Mouse (Mus musculus) brown adipose tissue, adult 24 weeks (tissue): ENCODE data around the gene Zfp850. TPM values are rescaled to one million over a fixed set of nuclear protein-coding genes. Genes with fewer than 3 reads are reported as not detected.

ENCODE experiments used
- polyA plus RNA-seq: library from polyadenylated mRNA; stranded (reverse); fragments of >200 nt; gene quantifications from 2 replicates; pipeline ENCODE4 v1.2.4, GENCODE M21; 2012; ENCODE audit not compliant: missing spikeins, insufficient read depth, insufficient read length

The Zfp850 gene
- polyA plus RNA-seq, 1 experiment = not detected

Other genes with a start within 250 kb of the Zfp850 start
- gene Zfp626, start 206.9 kb downstream of the Zfp850 start, polyA plus RNA-seq = 2.1 and 2.8 TPM in 2 replicates
- gene Zfp59, start 175.5 kb downstream of the Zfp850 start, polyA plus RNA-seq = 1.9 and 3.2 TPM in 2 replicates
- gene Zfp607a, start 156.6 kb downstream of the Zfp850 start, polyA plus RNA-seq = 1.7 and 2.0 TPM in 2 replicates
- 11.0 and 11.4 TPM in 2 replicates for gene Zfp974, start 84.7 kb downstream of the Zfp850 start, polyA plus RNA-seq
- gene Zfp780b, start 34.9 kb downstream of the Zfp850 start, polyA plus RNA-seq = 5.2 and 6.8 TPM in 2 replicates
- gene Psmc4, start 36.0 kb upstream of the Zfp850 start, polyA plus RNA-seq = 114 and 122 TPM in 2 replicates
- not detected in 2 replicates for gene Fcgbp, start 57.1 kb upstream of the Zfp850 start, polyA plus RNA-seq
- gene 9530053A07Rik, start 115.4 kb upstream of the Zfp850 start, polyA plus RNA-seq = not detected in 2 replicates
- 19.9 and 25.7 TPM in 2 replicates for gene Fbl, start 155.6 kb upstream of the Zfp850 start, polyA plus RNA-seq
- gene Dyrk1b, start 165.4 kb upstream of the Zfp850 start, polyA plus RNA-seq = 17.9 and 26.8 TPM in 2 replicates